Mouse (Mus musculus): ENCODE data around the gene Mreg. TPM values are rescaled to one million over a fixed set of nuclear protein-coding genes. Genes with fewer than 3 reads are reported as not detected.

Mreg gene
- polyA plus RNA-seq, 1 experiment from 2014 or later: 2.3 TPM

- H3K4me2 ChIP-seq (ENCODE audit: low read length): no peak overlapping the region
- H3K9ac ChIP-seq (replicated peaks; ENCODE audit: low read length): no peak overlapping the region
- H3K27me3 ChIP-seq (ENCODE audit: control insufficient read depth, insufficient read depth, low read length): no peaks in the 10 kb centered on the region
- no peak for ATAC-seq (ENCODE audit: low FRiP score, low TSS enrichment)
- 80% methylated on average over 8 of the region's 8 CpGs for WGBS
- no peaks in the 10 kb centered on the region for H3K36me3 ChIP-seq (ENCODE audit: control insufficient read depth, insufficient read depth, low read length)
- no peaks in the 10 kb centered on the region for H3K4me1 ChIP-seq (ENCODE audit: control insufficient read depth, insufficient read depth, low read length)
- DNase-seq: no peak
- H3K9me3 ChIP-seq (ENCODE audit: control insufficient read depth, low read length): no peaks in the 10 kb centered on the region
- H3K27ac ChIP-seq (replicated peaks; ENCODE audit: low read depth, low read length): no peak overlapping the region
- no peak overlapping the region for H3K4me3 ChIP-seq (replicated peaks; ENCODE audit: low read depth, low read length)
Observed at GRCm38 (mm10) chr1:72173402-72174051, 38.6 kb downstream of the Mreg start.

- Histone ChIP-seq H3K27ac (replicated peaks; ENCODE audit: low read depth, low read length) (no peak overlapping the region), H3K36me3 (ENCODE audit: control insufficient read depth, insufficient read depth, low read length) (no peaks in the 10 kb centered on the region), H3K4me1 (ENCODE audit: control insufficient read depth, insufficient read depth, low read length) (no peaks in the 10 kb centered on the region), H3K9ac (replicated peaks; ENCODE audit: low read length) (no peak overlapping the region), H3K4me2 (ENCODE audit: low read length) (no peak overlapping the region), H3K9me3 (ENCODE audit: control insufficient read depth, low read length) (no peaks in the 10 kb centered on the region), H3K27me3 (ENCODE audit: control insufficient read depth, insufficient read depth, low read length) (no peaks in the 10 kb centered on the region), H3K4me3 (replicated peaks; ENCODE audit: low read depth, low read length) (no peak overlapping the region)
- no peak for DNase-seq
- no peak for ATAC-seq (ENCODE audit: low FRiP score, low TSS enrichment)
- 92% methylated on average over 8 of the region's 8 CpGs for WGBS
Observed at GRCm38 (mm10) chr1:72172788-72173187, 39.3 kb downstream of the Mreg start.

GRCm38 (mm10) chr1:72171001-72171860 is 40.9 kb downstream of the Mreg start:
- WGBS: 67% methylated on average over 13 of the region's 13 CpGs

GRCm38 (mm10) chr1:72167024-72167423 is 45.1 kb downstream of the Mreg start:
- no peak for DNase-seq
- no peak overlapping the region for H3K4me2 ChIP-seq (ENCODE audit: low read length)
- H3K9ac ChIP-seq (replicated peaks; ENCODE audit: low read length): no peak overlapping the region
- no peaks in the 10 kb centered on the region for H3K9me3 ChIP-seq (ENCODE audit: control insufficient read depth, low read length)
- WGBS: 97% methylated on average over 10 of the region's 10 CpGs
- H3K36me3 ChIP-seq (ENCODE audit: control insufficient read depth, insufficient read depth, low read length): no peaks in the 10 kb centered on the region
- no peak overlapping the region for H3K4me3 ChIP-seq (replicated peaks; ENCODE audit: low read depth, low read length)
- H3K4me1 ChIP-seq (ENCODE audit: control insufficient read depth, insufficient read depth, low read length): no peaks in the 10 kb centered on the region
- H3K27me3 ChIP-seq (ENCODE audit: control insufficient read depth, insufficient read depth, low read length): no peaks in the 10 kb centered on the region
- no peak overlapping the region for H3K27ac ChIP-seq (replicated peaks; ENCODE audit: low read depth, low read length)
- ATAC-seq (ENCODE audit: low FRiP score, low TSS enrichment): no peak

More at GRCm38 (mm10) chr1:72171001-72171860, 40.9 kb downstream of the Mreg start:
- no peak overlapping the region for H3K9ac ChIP-seq (replicated peaks; ENCODE audit: low read length)
- no peak overlapping the region for H3K4me3 ChIP-seq (replicated peaks; ENCODE audit: low read depth, low read length)
- no peak overlapping the region for H3K4me2 ChIP-seq (ENCODE audit: low read length)
- no peaks in the 10 kb centered on the region for H3K4me1 ChIP-seq (ENCODE audit: control insufficient read depth, insufficient read depth, low read length)
- no peaks in the 10 kb centered on the region for H3K9me3 ChIP-seq (ENCODE audit: control insufficient read depth, low read length)
- ATAC-seq (ENCODE audit: low FRiP score, low TSS enrichment) (no peak), DNase-seq (no peak)
- no peaks in the 10 kb centered on the region for H3K36me3 ChIP-seq (ENCODE audit: control insufficient read depth, insufficient read depth, low read length)
- H3K27me3 ChIP-seq (ENCODE audit: control insufficient read depth, insufficient read depth, low read length): no peaks in the 10 kb centered on the region
- H3K27ac ChIP-seq (replicated peaks; ENCODE audit: low read depth, low read length): no peak overlapping the region

- over 99% methylated on average over 5 of the region's 5 CpGs for WGBS
- DNase-seq: no peak
Observed at GRCm38 (mm10) chr1:72166468-72166814, 45.7 kb downstream of the Mreg start.

GRCm38 (mm10) chr1:72165723-72166467 is 46.2 kb downstream of the Mreg start:
- H3K36me3 ChIP-seq (ENCODE audit: control insufficient read depth, insufficient read depth, low read length): no peaks in the 10 kb centered on the region
- no peaks in the 10 kb centered on the region for H3K9me3 ChIP-seq (ENCODE audit: control insufficient read depth, low read length)
- no peak overlapping the region for H3K4me2 ChIP-seq (ENCODE audit: low read length)
- H3K4me3 ChIP-seq (replicated peaks; ENCODE audit: low read depth, low read length): no peak overlapping the region
- no peak overlapping the region for H3K27ac ChIP-seq (replicated peaks; ENCODE audit: low read depth, low read length)
- WGBS: 92% methylated on average over 20 of the region's 20 CpGs
- DNase-seq (no peak), ATAC-seq (ENCODE audit: low FRiP score, low TSS enrichment) (no peak)
- H3K9ac ChIP-seq (replicated peaks; ENCODE audit: low read length): no peak overlapping the region
- no peaks in the 10 kb centered on the region for H3K4me1 ChIP-seq (ENCODE audit: control insufficient read depth, insufficient read depth, low read length)
- no peaks in the 10 kb centered on the region for H3K27me3 ChIP-seq (ENCODE audit: control insufficient read depth, insufficient read depth, low read length)

More at GRCm38 (mm10) chr1:72166468-72166814, 45.7 kb downstream of the Mreg start:
- Histone ChIP-seq H3K9ac (replicated peaks; ENCODE audit: low read length) (no peak overlapping the region), H3K4me1 (ENCODE audit: control insufficient read depth, insufficient read depth, low read length) (no peaks in the 10 kb centered on the region), H3K36me3 (ENCODE audit: control insufficient read depth, insufficient read depth, low read length) (no peaks in the 10 kb centered on the region), H3K9me3 (ENCODE audit: control insufficient read depth, low read length) (no peaks in the 10 kb centered on the region), H3K27me3 (ENCODE audit: control insufficient read depth, insufficient read depth, low read length) (no peaks in the 10 kb centered on the region), H3K27ac (replicated peaks; ENCODE audit: low read depth, low read length) (no peak overlapping the region), H3K4me3 (replicated peaks; ENCODE audit: low read depth, low read length) (no peak overlapping the region), H3K4me2 (ENCODE audit: low read length) (no peak overlapping the region)
- ATAC-seq (ENCODE audit: low FRiP score, low TSS enrichment): no peak

- 88% methylated on average over 7 of the region's 7 CpGs for WGBS
- Histone ChIP-seq H3K27ac (replicated peaks; ENCODE audit: low read depth, low read length) (no peak overlapping the region), H3K9me3 (ENCODE audit: control insufficient read depth, low read length) (no peaks in the 10 kb centered on the region), H3K27me3 (ENCODE audit: control insufficient read depth, insufficient read depth, low read length) (no peaks in the 10 kb centered on the region), H3K9ac (replicated peaks; ENCODE audit: low read length) (no peak overlapping the region), H3K36me3 (ENCODE audit: control insufficient read depth, insufficient read depth, low read length) (no peaks in the 10 kb centered on the region), H3K4me3 (replicated peaks; ENCODE audit: low read depth, low read length) (no peak overlapping the region), H3K4me2 (ENCODE audit: low read length) (no peak overlapping the region), H3K4me1 (ENCODE audit: control insufficient read depth, insufficient read depth, low read length) (no peaks in the 10 kb centered on the region)
- DNase-seq: no peak
- ATAC-seq (ENCODE audit: low FRiP score, low TSS enrichment): no peak
Observed at GRCm38 (mm10) chr1:72160321-72160720, 51.8 kb downstream of the Mreg start.

- Histone ChIP-seq H3K36me3 (ENCODE audit: control insufficient read depth, insufficient read depth, low read length) (no peaks in the 10 kb centered on the region), H3K9me3 (ENCODE audit: control insufficient read depth, low read length) (no peaks in the 10 kb centered on the region), H3K4me2 (ENCODE audit: low read length) (no peak overlapping the region), H3K27me3 (ENCODE audit: control insufficient read depth, insufficient read depth, low read length) (no peaks in the 10 kb centered on the region), H3K4me3 (replicated peaks; ENCODE audit: low read depth, low read length) (no peak overlapping the region), H3K27ac (replicated peaks; ENCODE audit: low read depth, low read length) (no peak overlapping the region), H3K9ac (replicated peaks; ENCODE audit: low read length) (no peak overlapping the region), H3K4me1 (ENCODE audit: control insufficient read depth, insufficient read depth, low read length) (no peaks in the 10 kb centered on the region)
- DNase-seq (no peak), ATAC-seq (ENCODE audit: low FRiP score, low TSS enrichment) (no peak)
Observed at GRCm38 (mm10) chr1:72145041-72145440, 67.1 kb downstream of the Mreg start.

Data from midbrain, embryonic 14.5 days (tissue).